Mouse (Mus musculus) hindbrain, embryonic 12.5 days (tissue): ENCODE measurements around the gene Fcgr1. TPM values are rescaled to one million over a fixed set of nuclear protein-coding genes. Genes with fewer than 3 reads are reported as not detected.

ENCODE experiments used
- ATAC-seq: fragments of 200-750 bp; cut with Nextera tagmentation; 2 replicates; pipeline ENCODE4 v1.8.0; 2017; ENCODE audit warnings: moderate TSS enrichment; ENCODE audit not compliant: low FRiP score
- H3K27ac ChIP-seq: fragments of 300-500 bp; sonication (generic); 2 replicates; pipeline ENCODE4 v1.5.1; 2016; ENCODE audit warnings: mild to moderate bottlenecking
- H3K27me3 ChIP-seq: fragments of 300-500 bp; sonication (generic); 2 replicates; pipeline ENCODE4 v1.6.1; 2016; ENCODE audit warnings: mild to moderate bottlenecking
- H3K36me3 ChIP-seq: fragments of 300-500 bp; sonication (generic); 2 replicates; pipeline ENCODE4 v1.6.1; 2016; ENCODE audit warnings: mild to moderate bottlenecking
- H3K4me1 ChIP-seq: fragments of 300-500 bp; sonication (generic); 2 replicates; pipeline ENCODE4 v1.6.1; 2016
- H3K4me2 ChIP-seq: fragments of 300-500 bp; sonication (generic); replicated peaks from 2 replicates; pipeline ENCODE4 v1.6.1; 2016; ENCODE audit warnings: mild to moderate bottlenecking
- H3K4me3 ChIP-seq: fragments of 300-500 bp; sonication (generic); 2 replicates; pipeline ENCODE4 v1.5.1; 2016; ENCODE audit warnings: mild to moderate bottlenecking
- H3K9ac ChIP-seq: fragments of 300-500 bp; sonication (generic); 2 replicates; pipeline ENCODE4 v1.6.1; 2016; ENCODE audit warnings: mild to moderate bottlenecking, moderate library complexity
- H3K9me3 ChIP-seq: fragments of 300-500 bp; sonication (generic); replicated peaks from 2 replicates; pipeline ENCODE4 v1.6.1; 2016; ENCODE audit warnings: mild to moderate bottlenecking
- WGBS: fragments of 180-500 bp; shearing (Covaris S2); methylation state at CpG from one replicate; pipeline ENCODE4 v1.1.7; 2016; 5-methylcytosine and 5-hydroxymethylcytosine counted together
- polyA plus RNA-seq: library from polyadenylated mRNA; unstranded; fragments of >200 nt; fragmentation: Nextera tagmentation; extraction: Ambion mirVana; gene quantifications from 2 replicates; pipeline ENCODE4 v1.2.1, GENCODE M21; 2016

Gene Fcgr1
- polyA plus RNA-seq, 1 experiment from 2014 or later: 2.0 TPM

DNA sequence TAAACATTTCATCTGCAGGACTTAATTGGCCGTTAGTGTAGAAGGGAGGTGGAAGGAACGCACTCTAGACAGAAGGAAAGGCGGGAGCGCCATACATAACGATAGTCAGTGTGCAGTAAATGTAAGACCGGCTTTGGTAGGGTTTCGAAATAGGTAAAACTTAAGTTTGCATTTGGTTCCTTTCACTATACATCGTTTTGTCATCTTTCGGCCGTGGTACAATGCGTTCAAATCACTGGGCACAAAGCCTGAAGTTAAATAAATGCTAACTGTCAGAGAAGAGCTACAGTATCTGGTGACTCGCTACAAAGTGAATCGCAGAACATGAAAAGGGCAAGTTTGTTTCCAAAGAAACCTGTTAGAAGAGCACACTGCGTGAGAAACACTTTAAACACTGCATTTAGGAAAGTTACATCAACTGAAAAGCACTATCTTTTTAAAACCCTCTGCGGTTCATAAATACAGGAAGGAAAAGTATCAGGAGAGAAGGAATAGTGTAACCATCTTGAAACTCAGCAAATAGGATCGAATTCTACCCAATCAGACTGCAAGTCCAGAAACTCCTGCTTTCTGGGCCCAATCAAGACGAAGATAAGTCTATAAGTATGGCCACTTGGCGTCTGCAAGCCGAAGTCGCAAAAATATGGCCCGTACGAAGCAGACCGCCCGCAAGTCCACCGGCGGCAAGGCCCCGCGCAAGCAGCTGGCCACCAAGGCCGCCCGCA, 25.6 kb downstream of the Fcgr1 start, which contains the start of gene Hist2h3b:
Gene Hist2h3b, plus strand, starts transcription at position 604 of the 725 bp plus-strand sequence.
- peak; percentile 73 for ATAC-seq
- H3K27me3 ChIP-seq: no peaks in the 10 kb centered on the region
- 24% methylated on average over 30 of the region's 30 CpGs for WGBS
- no peaks in the 10 kb centered on the region for H3K9me3 ChIP-seq
- H3K36me3 ChIP-seq: no peaks in the 10 kb centered on the region
- peak within 1 kb of the TSS; percentile 96 for H3K27ac ChIP-seq
- H3K4me2 ChIP-seq: peak within 1 kb of the TSS; percentile 81
- peaks cover 16% of the 10 kb centered on the region for H3K4me1 ChIP-seq
- H3K4me3 ChIP-seq: peak within 1 kb of the TSS; percentile 49
- peak within 1 kb of the TSS; percentile 64 for H3K9ac ChIP-seq

DNA sequence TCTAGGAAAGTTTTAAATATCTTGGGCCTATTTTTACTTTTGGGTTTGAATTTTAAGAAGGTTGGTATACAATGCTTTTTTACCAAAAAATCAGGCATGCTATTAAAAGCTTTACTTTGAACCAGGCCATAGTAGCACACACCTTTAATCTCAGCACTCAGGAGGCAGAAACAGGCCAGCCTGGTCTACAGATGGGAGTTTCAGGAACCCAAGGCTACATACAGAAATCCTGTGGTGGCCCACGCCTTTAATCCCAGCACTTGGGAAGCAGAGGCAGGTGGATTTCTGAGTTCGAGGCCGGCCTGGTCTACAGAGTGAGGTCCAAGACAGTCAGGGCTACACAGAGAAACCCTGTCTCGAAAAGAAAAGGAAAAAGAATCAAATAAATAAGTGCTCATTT, 26.2 kb downstream of the Fcgr1 start:
- 0 out of 2 replicates have a peak overlapping the region, but pooled peaks have one; percentile 8 for H3K9ac ChIP-seq
- peaks cover 16% of the 10 kb centered on the region for H3K4me1 ChIP-seq
- WGBS: 77% methylated on average over 4 of the region's 4 CpGs
- no peak overlapping the region for H3K4me3 ChIP-seq
- no peak for ATAC-seq
- no peak overlapping the region; the same call in 1 of the 2 replicates for H3K4me2 ChIP-seq
- H3K36me3 ChIP-seq: no peaks in the 10 kb centered on the region
- H3K9me3 ChIP-seq: no peaks in the 10 kb centered on the region
- H3K27me3 ChIP-seq: no peaks in the 10 kb centered on the region
- peak overlapping the region; percentile 86 for H3K27ac ChIP-seq

DNA sequence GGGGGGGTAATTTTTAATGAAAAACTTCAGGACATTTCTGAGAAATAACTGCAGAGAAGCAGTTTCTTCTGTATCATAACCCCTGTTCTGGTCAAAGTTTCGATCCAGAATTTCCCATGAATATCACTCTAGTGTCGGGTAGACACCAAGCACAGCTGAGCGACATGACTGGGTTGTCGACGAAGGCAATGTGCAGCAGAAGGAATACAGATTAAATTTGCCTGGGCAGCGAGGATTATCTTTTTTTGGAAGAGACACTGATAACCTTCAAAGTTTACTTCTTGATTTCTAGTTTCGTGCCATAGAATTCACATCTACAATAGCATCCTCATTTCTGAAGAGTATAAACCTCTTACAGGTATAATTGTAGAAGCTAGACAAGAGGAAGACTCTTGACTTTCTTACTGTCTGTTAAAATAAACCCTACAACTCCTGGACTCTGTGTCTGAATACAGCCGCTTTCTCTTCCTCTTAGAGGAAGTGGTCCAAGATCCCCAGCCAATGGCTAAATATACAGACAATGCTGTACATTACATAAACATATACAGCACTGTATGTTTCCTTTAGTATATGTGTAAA, 27.5 kb downstream of the Fcgr1 start:
- Histone ChIP-seq H3K27me3 (no peaks in the 10 kb centered on the region), H3K9ac (no peak overlapping the region), H3K27ac (no peak overlapping the region), H3K4me1 (peaks cover 26% of the 10 kb centered on the region), H3K9me3 (no peaks in the 10 kb centered on the region), H3K4me2 (no peak overlapping the region), H3K4me3 (no peak overlapping the region), H3K36me3 (no peaks in the 10 kb centered on the region)
- 93% methylated on average over 8 of the region's 8 CpGs for WGBS
- ATAC-seq: no peak

DNA sequence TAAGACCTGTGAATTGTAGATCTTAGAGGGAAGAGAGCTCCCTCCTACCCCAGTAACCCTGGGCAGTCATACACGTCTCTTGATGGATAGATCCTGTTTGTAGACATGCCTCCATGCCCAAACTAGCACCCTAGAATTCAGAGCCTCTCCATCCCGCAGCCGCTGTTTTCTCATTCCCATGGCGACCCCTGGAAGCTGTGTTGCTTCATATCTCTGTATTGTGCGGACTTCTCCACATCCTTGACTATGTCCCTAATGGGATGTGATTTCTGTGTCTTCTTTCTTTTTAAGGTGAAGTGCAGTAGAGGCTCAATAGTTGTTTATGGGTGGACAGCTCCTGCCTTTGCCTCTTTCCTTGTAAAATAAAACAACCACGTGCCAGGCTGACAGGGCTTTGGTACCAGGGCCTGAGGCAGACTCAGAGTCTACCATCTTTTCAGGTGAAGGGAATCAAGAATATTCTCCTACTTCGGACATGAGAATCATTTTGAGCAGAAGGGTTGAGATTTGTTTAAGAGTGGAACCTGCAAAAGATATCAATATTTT, 29.3 kb downstream of the Fcgr1 start:
- Histone ChIP-seq H3K9me3 (no peaks in the 10 kb centered on the region), H3K27me3 (no peaks in the 10 kb centered on the region), H3K36me3 (no peaks in the 10 kb centered on the region), H3K27ac (peak overlapping the region; percentile 98), H3K4me1 (peaks cover 26% of the 10 kb centered on the region), H3K4me2 (peak overlapping the region; percentile 85), H3K4me3 (peak overlapping the region; percentile 59), H3K9ac (peak overlapping the region; percentile 50; the same call in 1 of the 2 replicates)
- no peak for ATAC-seq
- WGBS: 67% methylated on average over 7 of the region's 7 CpGs

DNA sequence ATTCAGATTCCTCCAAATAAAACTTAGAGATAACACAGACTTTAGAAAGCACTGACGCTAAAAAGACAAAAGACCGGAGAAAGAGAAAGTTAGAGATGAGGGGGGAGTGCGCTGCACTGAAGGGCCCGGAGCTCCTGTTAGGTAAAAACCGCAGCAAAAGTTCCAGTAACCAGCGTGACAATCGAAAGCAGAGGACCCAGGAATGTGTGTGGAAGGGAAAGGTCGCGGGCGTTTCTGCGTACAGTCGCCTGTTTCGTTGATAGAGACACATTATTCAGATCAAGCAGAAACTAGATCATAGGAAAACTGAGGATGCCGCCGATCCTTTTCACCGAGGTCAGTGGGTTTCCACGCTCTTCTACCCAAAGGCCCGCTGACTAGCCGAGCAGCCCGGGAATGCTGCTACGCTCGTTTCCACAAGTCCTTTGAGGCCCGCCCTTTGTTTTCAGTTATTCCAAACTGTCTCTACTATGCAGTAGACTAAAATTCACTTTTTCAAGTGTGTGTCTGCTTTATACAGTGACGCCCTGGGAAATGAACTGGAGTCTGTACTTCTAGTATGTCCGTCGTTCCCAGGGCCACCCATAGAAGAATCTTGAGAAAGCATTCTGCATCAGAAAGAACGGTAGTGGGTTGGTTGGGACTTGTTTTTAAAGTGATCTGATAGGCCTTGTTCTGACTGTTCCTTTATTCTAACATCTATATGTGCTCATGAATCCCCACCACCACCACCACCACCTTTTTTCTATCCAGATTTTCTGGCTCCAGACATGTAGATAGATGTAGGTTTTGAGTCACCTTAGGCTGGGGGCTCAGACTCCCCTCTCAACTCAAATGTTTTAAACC, 30.0 kb downstream of the Fcgr1 start:
- Histone ChIP-seq H3K9me3 (no peaks in the 10 kb centered on the region), H3K9ac (peak overlapping the region; percentile 50), H3K27ac (peak overlapping the region; percentile 98), H3K27me3 (no peaks in the 10 kb centered on the region), H3K4me1 (peaks cover 26% of the 10 kb centered on the region), H3K4me3 (peak overlapping the region; percentile 59), H3K36me3 (no peaks in the 10 kb centered on the region), H3K4me2 (peak overlapping the region; percentile 85)
- ATAC-seq: peak; percentile 42
- 5% methylated on average over 27 of the region's 27 CpGs for WGBS

DNA sequence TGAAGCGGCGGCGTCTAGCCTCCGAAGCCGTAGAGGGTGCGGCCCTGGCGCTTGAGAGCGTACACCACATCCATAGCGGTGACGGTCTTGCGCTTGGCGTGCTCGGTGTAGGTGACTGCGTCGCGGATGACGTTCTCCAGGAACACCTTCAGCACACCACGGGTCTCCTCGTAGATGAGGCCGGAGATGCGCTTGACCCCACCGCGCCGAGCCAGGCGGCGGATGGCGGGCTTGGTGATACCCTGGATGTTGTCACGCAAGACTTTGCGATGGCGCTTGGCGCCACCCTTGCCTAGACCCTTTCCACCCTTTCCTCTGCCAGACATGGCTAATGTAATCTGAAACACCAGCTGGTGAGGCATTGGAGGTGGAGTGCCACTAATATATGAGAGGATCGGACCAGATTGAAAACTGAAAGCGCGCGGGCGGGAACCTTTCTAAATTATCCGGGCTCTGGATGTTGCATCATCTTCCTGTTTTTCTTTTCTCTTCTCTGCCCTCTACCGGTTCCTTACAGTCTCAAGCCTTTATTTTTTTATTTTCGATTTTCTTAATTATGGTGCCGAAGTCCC, 30.7 kb downstream of the Fcgr1 start, which contains the start of gene Hist2h4:
Gene Hist2h4, minus strand, starts transcription at position 333 of the 572 bp plus-strand sequence.
- Histone ChIP-seq H3K9ac (peak within 1 kb of the TSS; percentile 82), H3K4me3 (peak within 1 kb of the TSS; percentile 59), H3K4me1 (peaks cover 25% of the 10 kb centered on the region), H3K27me3 (no peaks in the 10 kb centered on the region), H3K4me2 (peak within 1 kb of the TSS; percentile 85), H3K36me3 (no peaks in the 10 kb centered on the region), H3K9me3 (no peaks in the 10 kb centered on the region), H3K27ac (peak within 1 kb of the TSS; percentile 98)
- under 1% methylated on average over 40 of the region's 40 CpGs for WGBS
- ATAC-seq: peak; percentile 87

DNA sequence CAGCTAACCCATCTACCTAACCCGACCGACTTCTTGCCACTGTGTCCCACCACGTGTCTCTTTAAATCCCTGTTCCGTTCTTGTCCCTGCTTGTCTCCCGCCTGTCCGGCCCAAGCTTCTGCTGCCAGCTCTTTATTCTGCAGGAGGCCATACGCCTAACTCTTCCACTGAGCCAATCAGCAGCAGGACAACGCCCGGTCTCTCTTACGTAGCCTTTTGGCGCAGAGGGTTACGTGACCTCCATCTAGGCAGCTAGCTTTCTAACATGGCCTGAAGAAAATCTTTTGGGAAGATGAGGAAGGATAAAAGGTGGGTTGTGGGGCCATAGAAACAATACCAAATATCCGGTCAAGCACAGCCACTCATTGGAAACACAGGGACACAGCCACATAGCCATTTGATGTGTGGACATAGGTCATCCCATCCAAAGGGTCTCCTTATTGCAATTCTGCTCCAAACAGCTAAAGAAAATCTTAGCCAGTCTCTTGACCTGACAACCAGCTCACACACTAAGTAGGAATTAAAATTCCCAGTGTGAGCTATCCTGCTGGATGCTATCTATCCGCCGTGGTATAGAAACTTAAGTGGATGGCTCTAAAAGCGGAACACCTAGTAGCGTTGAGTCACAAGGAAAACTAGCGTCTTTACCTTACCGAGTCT, 31.4 kb downstream of the Fcgr1 start:
- Histone ChIP-seq H3K36me3 (no peaks in the 10 kb centered on the region), H3K4me3 (peak overlapping the region; percentile 59), H3K4me1 (peaks cover 22% of the 10 kb centered on the region), H3K27me3 (no peaks in the 10 kb centered on the region), H3K4me2 (peak overlapping the region; percentile 85), H3K9me3 (no peaks in the 10 kb centered on the region), H3K27ac (peak overlapping the region; percentile 98), H3K9ac (peak overlapping the region; percentile 82)
- peak; percentile 76 for ATAC-seq
- whole genome bisulfite sequencing: under 1% methylated on average over 19 of the region's 19 CpGs

DNA sequence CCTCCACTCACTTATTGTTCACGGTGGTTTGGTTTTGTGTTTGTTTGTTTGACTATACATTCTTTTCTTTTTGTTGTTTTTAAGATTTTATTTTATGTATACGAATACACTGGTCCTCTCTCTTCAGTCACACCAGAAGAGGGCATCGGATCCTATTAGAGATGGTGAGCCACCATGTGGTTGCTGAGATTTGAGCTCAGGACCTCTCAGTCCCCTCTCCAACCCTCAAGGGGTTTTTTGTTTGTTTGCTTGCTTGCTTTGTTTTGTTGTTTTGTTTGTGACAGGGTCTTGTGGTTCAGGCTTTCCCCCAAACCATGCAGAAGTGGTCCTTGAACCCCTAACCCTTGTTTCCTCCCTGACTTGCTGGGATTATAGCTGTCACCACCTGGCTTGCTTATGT, 32.1 kb downstream of the Fcgr1 start:
- no peak for ATAC-seq
- Histone ChIP-seq H3K27me3 (no peaks in the 10 kb centered on the region), H3K27ac (peak overlapping the region; percentile 98), H3K4me2 (peak overlapping the region; percentile 85), H3K36me3 (no peaks in the 10 kb centered on the region), H3K4me3 (peak overlapping the region; percentile 59), H3K4me1 (peaks cover 22% of the 10 kb centered on the region), H3K9me3 (no peaks in the 10 kb centered on the region), H3K9ac (peak overlapping the region; percentile 82; the same call in 1 of the 2 replicates)
- WGBS: 56% methylated on average over 3 of the region's 3 CpGs

DNA sequence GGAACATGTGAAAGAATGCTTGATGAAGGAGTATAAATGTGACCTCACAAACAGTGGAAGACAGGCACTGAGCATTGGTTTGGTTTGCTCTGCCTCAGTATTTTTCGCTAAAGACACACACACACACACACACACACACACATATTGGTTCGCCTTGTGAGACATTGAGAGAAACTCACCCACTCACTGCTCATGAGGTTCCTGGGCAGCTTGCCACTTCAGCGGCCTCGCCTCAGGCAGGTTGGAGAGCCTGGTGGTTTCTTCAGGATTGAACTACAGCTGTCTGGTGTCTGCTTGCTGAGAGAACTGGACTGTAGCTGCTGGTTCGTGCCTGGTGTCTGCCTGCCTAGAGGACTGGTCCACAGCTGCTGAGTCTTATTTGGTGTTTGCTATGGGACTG, 33.5 kb downstream of the Fcgr1 start:
- no peaks in the 10 kb centered on the region for H3K9me3 ChIP-seq
- H3K4me1 ChIP-seq: peaks cover 22% of the 10 kb centered on the region
- H3K4me3 ChIP-seq: no peak overlapping the region
- no peaks in the 10 kb centered on the region for H3K36me3 ChIP-seq
- H3K9ac ChIP-seq: no peak overlapping the region
- no peak overlapping the region for H3K27ac ChIP-seq
- H3K27me3 ChIP-seq: no peaks in the 10 kb centered on the region
- H3K4me2 ChIP-seq: no peak overlapping the region
- no peak for ATAC-seq
- 92% methylated on average over 5 of the region's 5 CpGs for WGBS

DNA sequence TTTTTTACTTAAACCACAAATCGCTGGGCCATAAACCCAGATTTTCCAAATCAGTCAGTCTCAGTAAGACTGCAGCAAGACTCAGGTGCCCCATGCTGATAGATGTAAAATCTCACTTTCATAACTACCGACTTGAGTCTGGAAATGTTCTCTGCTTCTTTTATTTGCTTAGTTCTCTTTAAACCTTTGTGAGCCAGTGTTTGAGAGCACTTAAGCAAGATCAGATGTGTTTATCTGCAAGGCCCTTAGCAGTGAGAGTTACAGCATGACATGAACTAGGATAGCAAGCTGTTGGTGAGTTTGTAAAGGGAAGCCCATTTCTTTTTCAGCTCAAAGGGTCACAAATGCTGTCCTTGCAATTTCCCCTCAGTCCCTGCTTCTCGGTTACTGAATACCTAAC, 36.6 kb downstream of the Fcgr1 start:
- peaks cover 6% of the 10 kb centered on the region for H3K4me1 ChIP-seq
- no peak overlapping the region for H3K27ac ChIP-seq
- no peaks in the 10 kb centered on the region for H3K9me3 ChIP-seq
- no peak for ATAC-seq
- 79% methylated on average over 3 of the region's 3 CpGs for WGBS
- H3K9ac ChIP-seq: no peak overlapping the region
- no peaks in the 10 kb centered on the region for H3K27me3 ChIP-seq
- H3K36me3 ChIP-seq: no peaks in the 10 kb centered on the region
- H3K4me2 ChIP-seq: no peak overlapping the region
- H3K4me3 ChIP-seq: no peak overlapping the region

DNA sequence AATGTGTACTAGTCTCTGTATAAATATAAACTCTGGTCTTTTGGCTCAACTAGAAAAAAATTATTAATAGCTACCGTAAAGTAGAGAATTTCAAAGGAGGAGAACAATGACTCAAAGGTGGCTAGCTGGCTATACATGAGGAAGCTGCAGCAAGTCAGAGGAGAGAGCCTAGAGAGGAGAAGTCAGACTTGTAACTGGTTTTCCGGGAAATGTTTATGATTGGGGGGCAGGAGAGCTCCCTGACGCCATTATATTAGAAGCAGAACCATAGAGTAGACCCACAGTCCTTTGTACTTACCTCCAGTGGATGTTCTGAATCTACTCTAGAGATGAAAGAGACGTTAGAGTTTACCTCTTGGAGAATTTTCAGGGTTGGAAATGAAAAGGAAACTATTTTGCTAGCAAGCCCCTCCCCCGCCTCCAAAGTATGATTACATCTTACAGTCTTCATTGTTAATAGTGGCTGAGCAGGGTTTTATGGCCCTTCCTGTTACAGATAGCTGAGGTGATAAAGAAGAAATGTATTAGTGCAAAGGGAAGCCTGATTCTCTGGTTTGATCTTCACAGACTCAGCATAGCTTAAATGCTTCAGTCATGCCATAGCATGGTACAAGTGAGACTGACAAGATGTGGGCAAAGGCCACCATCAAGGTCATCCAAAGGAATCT, 37.7 kb downstream of the Fcgr1 start:
- Histone ChIP-seq H3K9ac (no peak overlapping the region), H3K27me3 (no peaks in the 10 kb centered on the region), H3K4me1 (no peaks in the 10 kb centered on the region), H3K4me3 (no peak overlapping the region), H3K4me2 (no peak overlapping the region), H3K27ac (no peak overlapping the region), H3K9me3 (no peaks in the 10 kb centered on the region), H3K36me3 (no peaks in the 10 kb centered on the region)
- 84% methylated on average over 5 of the region's 5 CpGs for WGBS
- ATAC-seq: no peak
